Mouse (Mus musculus): Measurements from ENCODE around the gene Spast. TPM values are rescaled to one million over a fixed set of nuclear protein-coding genes. Genes with fewer than 3 reads are reported as not detected.

The Spast gene
- polyA plus RNA-seq, 1 experiment from 2014 or later, result 15.8 TPM

DNA sequence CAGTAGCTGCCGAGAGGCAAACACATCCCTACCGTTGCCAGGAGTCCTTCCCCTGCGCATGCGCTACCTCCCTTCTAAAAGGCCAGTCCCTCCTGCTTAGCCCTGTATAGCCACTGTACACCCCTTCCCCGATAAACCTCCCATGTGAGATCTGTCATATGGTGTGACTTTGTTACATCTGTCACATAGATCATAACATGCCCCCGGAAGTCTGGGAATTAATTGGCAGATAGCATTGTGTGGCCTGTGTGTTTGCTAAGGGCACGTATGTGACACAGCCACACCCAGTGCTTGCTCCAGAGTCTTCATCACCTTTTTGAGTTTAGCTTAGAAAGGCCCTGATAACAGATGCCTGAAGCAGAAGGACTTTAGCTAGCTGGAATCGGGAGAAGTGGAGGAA lies 91.3 kb downstream of the Spast start:
- no peak overlapping the region for H3K4me3 ChIP-seq (ENCODE audit: low read depth, low read length)
- no peaks in the 10 kb centered on the region for H3K9me3 ChIP-seq (ENCODE audit: control insufficient read depth, low read length)
- no peak overlapping the region for H3K4me2 ChIP-seq
- ATAC-seq (replicated peaks; ENCODE audit: low FRiP score), result no peak
- peaks cover 3% of the 10 kb centered on the region for H3K36me3 ChIP-seq (ENCODE audit: control insufficient read depth, insufficient read depth, low read length)
- DNase-seq (ENCODE audit: low spot score), result no peak
- no peaks in the 10 kb centered on the region for H3K4me1 ChIP-seq (replicated peaks; ENCODE audit: control insufficient read depth, insufficient read depth, low read length)
- no peak overlapping the region for H3K27ac ChIP-seq (ENCODE audit: low read depth, low read length)
- no peak overlapping the region for H3K9ac ChIP-seq (ENCODE audit: low read depth, low read length)
- no peaks in the 10 kb centered on the region for H3K27me3 ChIP-seq (replicated peaks; ENCODE audit: control insufficient read depth, insufficient read depth, low read length)
- 79% methylated on average over 8 of the region's 8 CpGs for WGBS

DNA sequence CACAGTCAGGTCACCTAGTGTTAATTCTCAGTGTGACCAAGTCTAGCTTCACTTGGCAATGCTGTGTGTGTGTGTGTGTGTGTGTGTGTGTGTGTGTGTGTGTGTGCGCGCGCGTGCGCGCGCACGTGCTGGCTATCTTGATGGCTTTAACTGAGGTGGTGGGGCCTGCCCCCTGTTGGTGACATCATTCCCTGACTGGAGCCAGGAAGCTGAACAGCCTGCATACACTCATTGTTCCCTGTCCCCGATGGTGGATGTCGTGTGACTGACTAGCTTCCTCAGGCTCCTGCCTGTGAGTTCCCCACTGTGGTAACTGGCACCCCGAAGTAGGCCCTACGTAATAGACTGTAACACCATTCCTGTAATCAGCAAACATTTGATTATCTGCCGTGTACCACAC lies 92.7 kb downstream of the Spast start:
- Histone ChIP-seq H3K4me2 (no peak overlapping the region), H3K9me3 (ENCODE audit: control insufficient read depth, low read length) (no peaks in the 10 kb centered on the region), H3K27me3 (replicated peaks; ENCODE audit: control insufficient read depth, insufficient read depth, low read length) (no peaks in the 10 kb centered on the region), H3K36me3 (ENCODE audit: control insufficient read depth, insufficient read depth, low read length) (peaks cover 3% of the 10 kb centered on the region), H3K27ac (ENCODE audit: low read depth, low read length) (no peak overlapping the region), H3K4me1 (replicated peaks; ENCODE audit: control insufficient read depth, insufficient read depth, low read length) (no peaks in the 10 kb centered on the region), H3K4me3 (ENCODE audit: low read depth, low read length) (no peak overlapping the region), H3K9ac (ENCODE audit: low read depth, low read length) (no peak overlapping the region)
- whole genome bisulfite sequencing, result 70% methylated on average over 11 of the region's 13 CpGs
- DNase-seq (ENCODE audit: low spot score) (no peak), ATAC-seq (replicated peaks; ENCODE audit: low FRiP score) (0 out of 2 replicates have a peak, but pooled peaks have one; percentile 23)

DNA sequence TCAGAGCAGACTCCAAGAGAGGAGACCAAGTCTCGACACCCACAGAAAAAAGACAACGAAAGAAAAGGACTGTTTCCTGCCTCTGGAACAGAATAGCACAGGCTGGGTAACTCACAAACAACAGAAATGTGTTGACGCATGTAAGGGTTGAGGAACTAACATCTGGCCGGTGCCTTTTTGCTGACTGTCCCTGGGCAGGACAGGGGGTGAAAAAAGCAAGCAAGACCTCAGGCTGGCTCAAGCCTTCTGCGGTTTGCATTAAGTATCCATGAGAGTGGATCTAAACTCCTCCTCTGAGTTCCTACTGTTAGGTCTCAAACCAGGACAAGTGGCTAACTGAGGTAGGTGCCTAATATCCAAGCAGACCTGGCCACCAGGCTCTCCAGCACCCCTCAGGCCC lies 93.8 kb downstream of the Spast start:
- no peaks in the 10 kb centered on the region for H3K36me3 ChIP-seq (ENCODE audit: control insufficient read depth, insufficient read depth, low read length)
- 83% methylated on average over 5 of the region's 5 CpGs for WGBS
- no peaks in the 10 kb centered on the region for H3K27me3 ChIP-seq (replicated peaks; ENCODE audit: control insufficient read depth, insufficient read depth, low read length)
- ATAC-seq (replicated peaks; ENCODE audit: low FRiP score) (no peak), DNase-seq (ENCODE audit: low spot score) (no peak)
- no peak overlapping the region for H3K27ac ChIP-seq (ENCODE audit: low read depth, low read length)
- H3K4me3 ChIP-seq (ENCODE audit: low read depth, low read length), result no peak overlapping the region
- H3K9me3 ChIP-seq (ENCODE audit: control insufficient read depth, low read length), result no peaks in the 10 kb centered on the region
- no peaks in the 10 kb centered on the region for H3K4me1 ChIP-seq (replicated peaks; ENCODE audit: control insufficient read depth, insufficient read depth, low read length)
- no peak overlapping the region for H3K4me2 ChIP-seq
- H3K9ac ChIP-seq (ENCODE audit: low read depth, low read length), result no peak overlapping the region

DNA sequence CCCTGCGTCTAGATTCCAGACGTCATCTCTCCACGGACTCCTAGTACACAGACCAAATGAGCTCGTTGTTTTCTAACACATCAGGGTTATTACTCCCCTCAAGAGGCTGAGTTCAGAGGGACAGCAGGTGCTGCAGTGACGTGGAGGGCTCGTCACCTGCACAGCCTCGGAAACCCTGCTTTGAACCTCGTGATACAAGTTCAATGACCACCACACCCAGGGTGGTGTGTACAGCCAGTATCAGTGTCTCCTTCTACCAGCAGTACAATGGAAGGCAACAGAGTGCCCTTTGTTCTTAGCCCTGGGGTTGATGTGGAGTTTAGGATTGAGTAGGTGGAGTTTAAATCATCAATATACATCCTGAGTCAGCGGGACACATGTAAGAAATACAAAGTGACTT lies 99.0 kb downstream of the Spast start:
- no peak for ATAC-seq (replicated peaks; ENCODE audit: low FRiP score)
- Histone ChIP-seq H3K4me1 (replicated peaks; ENCODE audit: control insufficient read depth, insufficient read depth, low read length) (no peaks in the 10 kb centered on the region), H3K4me2 (no peak overlapping the region), H3K9me3 (ENCODE audit: control insufficient read depth, low read length) (no peaks in the 10 kb centered on the region), H3K36me3 (ENCODE audit: control insufficient read depth, insufficient read depth, low read length) (no peaks in the 10 kb centered on the region), H3K9ac (ENCODE audit: low read depth, low read length) (no peak overlapping the region), H3K27ac (ENCODE audit: low read depth, low read length) (no peak overlapping the region), H3K27me3 (replicated peaks; ENCODE audit: control insufficient read depth, insufficient read depth, low read length) (no peaks in the 10 kb centered on the region), H3K4me3 (ENCODE audit: low read depth, low read length) (no peak overlapping the region)
- DNase-seq (ENCODE audit: low spot score), result no peak
- 88% methylated on average over 9 of the region's 9 CpGs for WGBS

DNA sequence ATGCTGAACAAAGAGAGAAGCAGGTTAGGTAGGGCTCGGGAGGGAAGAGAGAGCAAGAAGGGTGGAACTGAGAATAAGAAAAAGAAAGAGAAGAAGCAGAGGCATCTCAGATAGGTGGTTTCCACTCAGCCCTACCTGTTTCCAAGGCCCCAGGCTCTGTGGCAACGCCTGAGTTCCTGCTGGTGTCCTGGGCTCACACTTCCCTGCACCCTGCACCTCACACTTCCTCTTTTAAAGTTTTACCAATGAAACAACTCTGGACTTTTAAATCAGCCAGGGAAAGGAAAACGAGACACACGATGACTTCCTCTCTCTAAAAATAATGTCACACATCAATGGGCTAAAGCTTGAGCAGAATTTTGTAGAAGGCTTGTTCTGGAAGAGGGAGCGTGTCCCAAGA lies 101.7 kb downstream of the Spast start:
- 44% methylated on average over 5 of the region's 5 CpGs for WGBS
- Histone ChIP-seq H3K4me3 (ENCODE audit: low read depth, low read length) (no peak overlapping the region), H3K27me3 (replicated peaks; ENCODE audit: control insufficient read depth, insufficient read depth, low read length) (no peaks in the 10 kb centered on the region), H3K9ac (ENCODE audit: low read depth, low read length) (no peak overlapping the region), H3K4me1 (replicated peaks; ENCODE audit: control insufficient read depth, insufficient read depth, low read length) (no peaks in the 10 kb centered on the region), H3K4me2 (no peak overlapping the region), H3K36me3 (ENCODE audit: control insufficient read depth, insufficient read depth, low read length) (no peaks in the 10 kb centered on the region), H3K9me3 (ENCODE audit: control insufficient read depth, low read length) (no peaks in the 10 kb centered on the region), H3K27ac (ENCODE audit: low read depth, low read length) (no peak overlapping the region)
- ATAC-seq (replicated peaks; ENCODE audit: low FRiP score) (no peak), DNase-seq (ENCODE audit: low spot score) (no peak)

Other genes starting within 250 kb of the Spast start
- 127 and 139 TPM in 2 replicates for gene Memo1, start 43.5 kb upstream of the Spast start, polyA plus RNA-seq (2014; fragmentation: Nextera tagmentation; extraction: Ambion mirVana)
- gene Dpy30, start 15.0 kb upstream of the Spast start, polyA plus RNA-seq (2014; fragmentation: Nextera tagmentation; extraction: Ambion mirVana), result 264 and 272 TPM in 2 replicates
- gene Slc30a6, start 56.6 kb downstream of the Spast start, polyA plus RNA-seq (2014; fragmentation: Nextera tagmentation; extraction: Ambion mirVana), result 35.1 and 37.9 TPM in 2 replicates
- 0.30 and 0.40 TPM in 2 replicates for gene Nlrc4, start 120.2 kb downstream of the Spast start, polyA plus RNA-seq (2014; fragmentation: Nextera tagmentation; extraction: Ambion mirVana)
- 46.3 and 51.7 TPM in 2 replicates for gene Yipf4, start 150.5 kb downstream of the Spast start, polyA plus RNA-seq (2014; fragmentation: Nextera tagmentation; extraction: Ambion mirVana)
- 67.4 and 72.8 TPM in 2 replicates for gene Birc6, start 189.3 kb downstream of the Spast start, polyA plus RNA-seq (2014; fragmentation: Nextera tagmentation; extraction: Ambion mirVana)